Mouse (Mus musculus) ES-E14 (cell line): ENCODE measurements around the gene Tm9sf2.

ENCODE experiments used
- CHD2 ChIP-seq: IDR thresholded peaks from 2 replicates; pipeline ENCODE4 v1.6.1; 2014; ENCODE audit warnings: mild to moderate bottlenecking, low read depth, low read length, inconsistent platforms
- HCFC1 ChIP-seq: IDR thresholded peaks from 2 replicates; pipeline ENCODE4 v1.6.1; 2012; ENCODE audit warnings: low read length, inconsistent platforms, borderline replicate concordance; ENCODE audit not compliant: insufficient read depth
- ZNF384 ChIP-seq: IDR thresholded peaks from 2 replicates; pipeline ENCODE4 v1.6.1; 2012; ENCODE audit warnings: low read depth, low read length, inconsistent platforms

GRCm38 (mm10) chr14:122190941-122191510 is 84.2 kb downstream of the Tm9sf2 start:
- TF ChIP-seq HCFC1 (no peak), CHD2 (no peak), ZNF384 (no peak)
